Mouse (Mus musculus) CH12.LX (cell line): Measurements from ENCODE around the gene Gnptab.

ENCODE experiments used
- MXI1 ChIP-seq: IDR thresholded peaks from 2 replicates; pipeline ENCODE4 v1.6.1; 2011; ENCODE audit warnings: mild to moderate bottlenecking, low read depth, low read length, improper control_type of control experiment
- UBTF ChIP-seq: IDR thresholded peaks from 2 replicates; pipeline ENCODE4 v1.6.1; 2012; ENCODE audit warnings: low read depth, mild to moderate bottlenecking, inconsistent platforms, low read length, improper control_type of control experiment, moderate library complexity
- USF1 ChIP-seq: IDR thresholded peaks from 2 replicates; pipeline ENCODE4 v1.6.1; 2014; ENCODE audit warnings: low read depth, mild to moderate bottlenecking, inconsistent platforms, low read length, improper control_type of control experiment

- TF ChIP-seq USF1 (no peak), UBTF (no peak), MXI1 (no peak)
These were observed 1.3 kb upstream of the Gnptab start for GRCm38 (mm10) chr10:88377666-88378065.
